Mouse (Mus musculus) liver, embryonic 13.5 days (tissue): ENCODE data around the gene Ephb1. TPM values are rescaled to one million over a fixed set of nuclear protein-coding genes. Genes with fewer than 3 reads are reported as not detected.
A peak's percentile ranks its signal among the peaks of the same experiment; 100 is the strongest.

Source experiments
- ATAC-seq: fragments of 200-750 bp; cut with Nextera tagmentation; 2 replicates; pipeline ENCODE4 v1.8.0; 2017; ENCODE audit warnings: low read depth, mild to moderate bottlenecking, moderate number of reproducible peaks, moderate library complexity
- DNase-seq: peaks from one replicate; pipeline ENCODE4 v3.0.0; 2022
- H3K27ac ChIP-seq: fragments of 300-500 bp; sonication (generic); 2 replicates; pipeline ENCODE4 v1.5.1; 2015; ENCODE audit warnings: moderate library complexity, mild to moderate bottlenecking, inconsistent platforms
- H3K27me3 ChIP-seq: fragments of 300-500 bp; sonication (generic); 2 replicates; pipeline ENCODE4 v1.6.1; 2015; ENCODE audit warnings: mild to moderate bottlenecking, inconsistent platforms
- H3K36me3 ChIP-seq: fragments of 300-500 bp; sonication (generic); 2 replicates; pipeline ENCODE4 v1.6.1; 2015; ENCODE audit warnings: mild to moderate bottlenecking, inconsistent platforms
- H3K4me1 ChIP-seq: fragments of 300-500 bp; sonication (generic); replicated peaks from 2 replicates; pipeline ENCODE4 v1.6.1; 2015; ENCODE audit warnings: inconsistent platforms
- H3K4me2 ChIP-seq: fragments of 300-500 bp; sonication (generic); 2 replicates; pipeline ENCODE4 v1.6.1; 2015; ENCODE audit warnings: inconsistent platforms, mild to moderate bottlenecking, moderate library complexity
- H3K4me3 ChIP-seq: fragments of 300-500 bp; sonication (generic); replicated peaks from 2 replicates; pipeline ENCODE4 v1.5.1; 2015; ENCODE audit warnings: mild to moderate bottlenecking, inconsistent platforms
- H3K9ac ChIP-seq: fragments of 300-500 bp; sonication (generic); 2 replicates; pipeline ENCODE4 v1.6.1; 2015; ENCODE audit warnings: mild to moderate bottlenecking, inconsistent platforms
- H3K9me3 ChIP-seq: fragments of 300-500 bp; sonication (generic); replicated peaks from 2 replicates; pipeline ENCODE4 v1.6.1; 2016; ENCODE audit warnings: inconsistent platforms
- whole genome bisulfite sequencing: fragments of 180-500 bp; shearing (Covaris S2); methylation state at CpG from one replicate; pipeline ENCODE4 v1.1.7; 2015; ENCODE audit not compliant: insufficient replicate concordance; 5-methylcytosine and 5-hydroxymethylcytosine counted together
- polyA plus RNA-seq: library from polyadenylated mRNA; unstranded; fragments of >200 nt; fragmentation: Nextera tagmentation; extraction: Ambion mirVana; gene quantifications from 2 replicates; pipeline ENCODE4 v1.2.1, GENCODE M21; 2015

The Ephb1 gene
- polyA plus RNA-seq, 1 experiment from 2014 or later, result 0.20 TPM

GRCm38 (mm10) chr9:102369141-102369540 lies 14.6 kb upstream of the Ephb1 start:
- H3K36me3 ChIP-seq, result no peaks in the 10 kb centered on the region
- H3K9me3 ChIP-seq, result no peaks in the 10 kb centered on the region
- ATAC-seq (no peak), DNase-seq (no peak)
- H3K27ac ChIP-seq, result no peak overlapping the region
- WGBS, result 60% methylated on average over 3 of the region's 3 CpGs
- H3K9ac ChIP-seq, result no peak overlapping the region
- H3K27me3 ChIP-seq, result no peaks in the 10 kb centered on the region
- H3K4me2 ChIP-seq, result no peak overlapping the region
- no peak overlapping the region for H3K4me3 ChIP-seq
- H3K4me1 ChIP-seq, result no peaks in the 10 kb centered on the region

DNA sequence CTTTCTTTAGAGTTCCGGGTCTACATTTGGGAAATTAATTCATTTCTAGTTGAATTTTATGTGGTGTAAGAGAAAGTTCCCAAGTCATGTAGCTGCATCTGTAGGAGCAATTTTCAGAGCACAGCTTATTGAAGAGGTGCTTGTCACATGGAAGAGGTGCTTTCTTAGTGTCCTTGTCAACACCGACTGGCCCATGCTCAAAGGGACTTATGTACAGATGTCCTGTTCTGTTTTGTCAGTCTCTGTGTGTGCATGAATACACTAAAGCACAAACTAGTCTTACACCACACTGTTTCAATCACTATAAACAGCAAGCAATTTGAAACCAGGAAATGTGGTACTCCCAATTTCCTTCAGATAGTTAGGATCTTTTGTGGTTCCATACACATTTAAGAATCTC lies 13.3 kb upstream of the Ephb1 start:
- no peak overlapping the region for H3K4me3 ChIP-seq
- no peaks in the 10 kb centered on the region for H3K9me3 ChIP-seq
- H3K36me3 ChIP-seq, result no peaks in the 10 kb centered on the region
- no peaks in the 10 kb centered on the region for H3K4me1 ChIP-seq
- WGBS, result 82% methylated on average over 2 of the region's 2 CpGs
- H3K4me2 ChIP-seq, result no peak overlapping the region
- no peak overlapping the region for H3K9ac ChIP-seq
- DNase-seq (no peak), ATAC-seq (no peak)
- no peaks in the 10 kb centered on the region for H3K27me3 ChIP-seq
- no peak overlapping the region for H3K27ac ChIP-seq

DNA sequence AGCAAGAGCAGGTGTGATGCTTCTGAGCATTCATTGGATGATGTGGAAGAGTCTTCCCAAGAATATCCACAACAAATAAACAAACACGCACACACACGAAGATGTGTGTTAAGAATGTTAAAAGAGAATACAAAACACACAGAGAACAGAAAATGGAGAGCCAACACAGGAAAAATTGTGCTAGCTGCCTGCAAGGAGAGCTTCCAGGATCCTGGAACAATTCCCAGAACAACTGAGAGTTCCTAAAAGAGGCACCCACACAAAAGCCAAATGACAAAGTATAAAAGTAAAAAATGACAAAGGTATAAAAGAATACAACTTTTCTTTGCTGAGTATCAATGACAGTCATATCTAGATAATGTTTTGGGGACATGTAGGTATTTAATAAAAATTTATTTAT lies 11.0 kb upstream of the Ephb1 start:
- no peak overlapping the region for H3K4me3 ChIP-seq

DNA sequence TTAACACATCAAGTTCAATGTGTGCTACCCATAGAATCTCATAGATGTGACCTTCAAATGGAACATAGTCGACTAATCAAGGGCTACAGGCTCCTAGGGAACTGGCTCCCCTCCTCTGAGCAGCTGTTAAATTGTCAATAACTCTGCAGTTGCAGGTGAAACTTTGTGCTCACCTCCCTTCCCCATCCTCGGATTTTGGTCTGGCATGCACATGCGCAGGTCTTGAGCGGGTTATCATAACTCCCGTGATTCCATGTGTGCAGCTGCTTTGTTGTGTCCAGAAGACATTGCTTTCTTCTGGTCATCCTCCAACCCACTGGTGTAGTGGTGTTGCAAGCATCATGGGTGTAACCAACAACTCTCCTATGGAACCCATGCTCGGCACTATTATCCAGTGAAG lies 4.8 kb upstream of the Ephb1 start:
- DNase-seq, result no peak
- WGBS, result 69% methylated on average over 6 of the region's 6 CpGs
- peaks cover 22% of the 10 kb centered on the region for H3K27me3 ChIP-seq
- no peak overlapping the region for H3K4me2 ChIP-seq
- no peaks in the 10 kb centered on the region for H3K36me3 ChIP-seq
- no peak for ATAC-seq
- H3K4me1 ChIP-seq, result 0 out of 2 replicates have a peak, but pooled peaks cover 2% of the 10 kb centered on the region
- H3K27ac ChIP-seq, result no peak overlapping the region
- no peak overlapping the region for H3K4me3 ChIP-seq
- no peak overlapping the region for H3K9ac ChIP-seq
- no peaks in the 10 kb centered on the region for H3K9me3 ChIP-seq

More for the DNA sequence above, 11.0 kb upstream of the Ephb1 start:
- no peaks in the 10 kb centered on the region for H3K27me3 ChIP-seq
- H3K36me3 ChIP-seq, result no peaks in the 10 kb centered on the region
- ATAC-seq (no peak), DNase-seq (no peak)
- 66% methylated on average over 2 of the region's 2 CpGs for WGBS
- no peaks in the 10 kb centered on the region for H3K9me3 ChIP-seq
- H3K4me2 ChIP-seq, result no peak overlapping the region
- no peak overlapping the region for H3K27ac ChIP-seq
- H3K9ac ChIP-seq, result no peak overlapping the region
- no peaks in the 10 kb centered on the region for H3K4me1 ChIP-seq

- WGBS, result 38% methylated on average over 3 of the region's 3 CpGs
- DNase-seq, result no peak
- H3K9me3 ChIP-seq, result no peaks in the 10 kb centered on the region
- peaks cover 28% of the 10 kb centered on the region for H3K27me3 ChIP-seq
- H3K36me3 ChIP-seq, result no peaks in the 10 kb centered on the region
- no peak overlapping the region for H3K27ac ChIP-seq
- ATAC-seq, result no peak
- no peak overlapping the region for H3K4me2 ChIP-seq
- H3K4me1 ChIP-seq, result 0 out of 2 replicates have a peak, but pooled peaks cover 7% of the 10 kb centered on the region
- H3K9ac ChIP-seq, result no peak overlapping the region
- no peak overlapping the region for H3K4me3 ChIP-seq
Observed at GRCm38 (mm10) chr9:102358711-102359110, 4.2 kb upstream of the Ephb1 start.

DNA sequence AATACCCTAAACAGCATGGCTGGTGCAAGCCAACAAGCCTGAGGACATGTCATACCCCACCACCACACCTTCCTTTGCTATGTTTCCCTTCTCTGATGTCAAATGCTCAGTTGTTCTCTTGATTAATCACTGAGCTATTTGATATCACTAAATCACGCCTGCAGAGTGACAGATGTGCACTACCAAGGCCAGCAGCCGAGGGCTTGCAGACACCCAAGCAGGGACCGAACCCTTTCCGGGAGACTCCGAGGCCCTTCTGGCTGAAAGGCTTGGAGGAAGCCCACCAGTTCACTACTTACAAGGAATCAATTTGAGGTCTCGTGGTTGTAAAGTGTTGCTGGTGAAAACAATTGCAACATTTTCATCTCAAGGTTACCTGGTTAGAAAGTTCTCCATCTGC lies 3.5 kb upstream of the Ephb1 start:
- Histone ChIP-seq H3K9ac (no peak overlapping the region), H3K9me3 (no peaks in the 10 kb centered on the region), H3K4me2 (no peak overlapping the region), H3K4me3 (no peak overlapping the region), H3K36me3 (no peaks in the 10 kb centered on the region), H3K27me3 (peaks cover 35% of the 10 kb centered on the region), H3K4me1 (0 out of 2 replicates have a peak, but pooled peaks cover 7% of the 10 kb centered on the region), H3K27ac (no peak overlapping the region)
- 51% methylated on average over 6 of the region's 6 CpGs for WGBS
- no peak for DNase-seq
- no peak for ATAC-seq

DNA sequence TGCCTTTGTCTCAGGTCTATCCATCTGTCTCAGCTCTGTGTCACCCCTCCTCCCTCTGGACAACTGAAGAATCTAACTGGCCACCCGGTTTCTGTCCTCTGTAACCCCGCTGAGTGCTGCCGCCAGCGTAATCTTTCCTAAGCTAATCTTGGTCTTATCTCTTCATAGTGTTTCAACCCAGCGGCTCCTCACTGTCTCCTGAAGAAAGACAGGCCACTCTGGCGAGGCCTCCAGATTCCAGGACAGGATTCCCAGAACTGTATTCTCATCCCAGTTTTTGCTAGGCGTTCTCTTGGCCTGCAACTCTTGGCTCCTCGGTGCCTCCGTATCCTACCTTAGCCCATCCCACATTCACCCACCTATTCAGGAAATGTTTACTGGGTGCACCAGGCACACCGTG lies 2.0 kb upstream of the Ephb1 start:
- H3K27ac ChIP-seq, result no peak overlapping the region
- H3K9ac ChIP-seq, result no peak overlapping the region
- H3K4me3 ChIP-seq, result no peak overlapping the region
- 0 out of 2 replicates have a peak, but pooled peaks cover 7% of the 10 kb centered on the region for H3K4me1 ChIP-seq
- H3K9me3 ChIP-seq, result no peaks in the 10 kb centered on the region
- WGBS, result 45% methylated on average over 10 of the region's 10 CpGs
- ATAC-seq, result no peak
- H3K4me2 ChIP-seq, result no peak overlapping the region
- H3K36me3 ChIP-seq, result no peaks in the 10 kb centered on the region
- no peak for DNase-seq
- peaks cover 50% of the 10 kb centered on the region for H3K27me3 ChIP-seq

DNA sequence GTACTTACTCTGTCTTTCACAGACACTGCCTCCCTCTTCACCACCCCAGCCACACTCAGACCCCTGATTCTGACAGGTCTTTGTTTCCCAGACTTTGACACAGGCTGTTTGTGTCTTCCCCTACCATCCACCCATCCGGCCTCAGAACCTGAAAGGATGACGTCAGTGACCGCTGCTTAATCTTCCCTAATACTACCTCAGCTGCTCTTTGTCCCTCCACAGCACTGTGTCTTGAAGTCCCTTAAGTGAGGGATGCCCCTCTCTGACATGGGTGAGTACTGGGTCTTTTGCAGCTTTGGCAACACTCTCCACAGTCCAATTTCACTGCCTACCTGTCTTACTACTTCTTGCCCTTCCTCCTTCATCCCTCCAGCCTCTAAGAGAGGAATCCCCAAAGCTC lies 1.2 kb upstream of the Ephb1 start:
- no peaks in the 10 kb centered on the region for H3K36me3 ChIP-seq
- H3K9me3 ChIP-seq, result no peaks in the 10 kb centered on the region
- H3K4me3 ChIP-seq, result no peak overlapping the region
- WGBS, result 45% methylated on average over 3 of the region's 3 CpGs
- DNase-seq (no peak), ATAC-seq (no peak)
- H3K9ac ChIP-seq, result no peak overlapping the region
- H3K27me3 ChIP-seq, result peaks cover 57% of the 10 kb centered on the region
- H3K4me2 ChIP-seq, result no peak overlapping the region
- 0 out of 2 replicates have a peak, but pooled peaks cover 7% of the 10 kb centered on the region for H3K4me1 ChIP-seq
- H3K27ac ChIP-seq, result no peak overlapping the region

GRCm38 (mm10) chr9:102353636-102354491 lies 629 bp downstream of the Ephb1 start:
- Histone ChIP-seq H3K36me3 (no peaks in the 10 kb centered on the region), H3K9ac (no peak overlapping the region), H3K4me1 (0 out of 2 replicates have a peak, but pooled peaks cover 7% of the 10 kb centered on the region), H3K27ac (no peak overlapping the region), H3K4me3 (peak overlapping the region; percentile 40), H3K9me3 (no peaks in the 10 kb centered on the region), H3K4me2 (peak overlapping the region; percentile 62), H3K27me3 (peaks cover 73% of the 10 kb centered on the region)
- ATAC-seq, result no peak
- no peak for DNase-seq
- WGBS, result 2% methylated on average over 70 of the region's 70 CpGs

DNA sequence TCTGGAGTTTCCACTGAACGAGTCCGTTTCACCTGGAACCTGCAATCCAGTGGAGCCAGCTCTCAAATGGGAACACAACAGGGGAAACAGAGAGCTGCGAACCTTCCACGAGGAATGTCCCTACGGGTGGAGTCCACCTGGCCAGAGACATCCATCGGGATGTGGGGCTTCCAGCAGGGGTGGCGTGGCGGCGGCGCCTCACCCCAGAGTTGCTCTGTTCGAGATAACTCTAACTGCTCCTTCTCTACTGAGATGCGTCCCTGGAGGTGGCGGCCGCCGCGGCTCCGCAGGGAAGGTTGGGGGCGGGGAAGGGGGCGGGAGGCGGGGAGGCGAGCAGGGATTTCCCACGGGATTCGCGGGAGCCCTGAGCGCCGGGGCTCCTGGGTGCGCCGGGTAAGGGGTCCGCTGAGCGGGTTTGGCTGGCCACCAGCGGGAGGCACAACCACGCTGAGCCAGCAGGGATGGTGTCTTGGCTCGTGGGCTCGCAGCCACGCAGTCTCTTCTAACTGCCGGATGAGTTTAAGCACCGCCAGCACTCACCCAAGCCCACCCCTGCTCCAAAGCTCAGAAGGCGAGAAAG lies 1.3 kb downstream of the Ephb1 start:
- Histone ChIP-seq H3K27ac (no peak overlapping the region), H3K36me3 (no peaks in the 10 kb centered on the region), H3K4me3 (0 out of 2 replicates have a peak overlapping the region, but pooled peaks have one; percentile 40), H3K4me1 (0 out of 2 replicates have a peak, but pooled peaks cover 7% of the 10 kb centered on the region), H3K27me3 (peaks cover 73% of the 10 kb centered on the region), H3K4me2 (peak overlapping the region; percentile 62; the same call in 1 of the 2 replicates), H3K9ac (no peak overlapping the region), H3K9me3 (no peaks in the 10 kb centered on the region)
- 3% methylated on average over 35 of the region's 38 CpGs for WGBS
- DNase-seq, result no peak
- ATAC-seq, result no peak

- H3K9ac ChIP-seq, result no peak overlapping the region
- no peak overlapping the region for H3K4me2 ChIP-seq
- WGBS, result 3% methylated on average over 30 of the region's 30 CpGs
- DNase-seq (no peak), ATAC-seq (no peak)
- peaks cover 76% of the 10 kb centered on the region for H3K27me3 ChIP-seq
- H3K4me3 ChIP-seq, result no peak overlapping the region
- H3K9me3 ChIP-seq, result no peaks in the 10 kb centered on the region
- H3K36me3 ChIP-seq, result no peaks in the 10 kb centered on the region
- H3K27ac ChIP-seq, result no peak overlapping the region
- H3K4me1 ChIP-seq, result 0 out of 2 replicates have a peak, but pooled peaks cover 7% of the 10 kb centered on the region
Observed at GRCm38 (mm10) chr9:102352186-102353055, 2.1 kb downstream of the Ephb1 start.
